Mouse (Mus musculus): ENCODE measurements around the gene Syn3. TPM values are rescaled to one million over a fixed set of nuclear protein-coding genes. Genes with fewer than 3 reads are reported as not detected.
"Not testable (repeated sequence)": the region's sequence is repeated elsewhere in the genome, so short reads cannot be mapped to it uniquely, and the experiment has no call there.

The Syn3 gene
- under 1 TPM; 0.22 to 0.39 TPM for total RNA-seq (2021)

GRCm38 (mm10) chr10:86498673-86499391 is at the start of gene Syn3:
Gene Syn3, minus strand, starts transcription at chr10:86498896.
- intact Hi-C loops (cut with DNase I): no loop called here
- peak; percentile 67 to 75 for DNase-seq

GRCm38 (mm10) chr10:86526357-86526874 is 27.7 kb upstream of the Syn3 start:
- DNase-seq; intact Hi-C loops (cut with DNase I): not testable (repeated sequence)

DNA sequence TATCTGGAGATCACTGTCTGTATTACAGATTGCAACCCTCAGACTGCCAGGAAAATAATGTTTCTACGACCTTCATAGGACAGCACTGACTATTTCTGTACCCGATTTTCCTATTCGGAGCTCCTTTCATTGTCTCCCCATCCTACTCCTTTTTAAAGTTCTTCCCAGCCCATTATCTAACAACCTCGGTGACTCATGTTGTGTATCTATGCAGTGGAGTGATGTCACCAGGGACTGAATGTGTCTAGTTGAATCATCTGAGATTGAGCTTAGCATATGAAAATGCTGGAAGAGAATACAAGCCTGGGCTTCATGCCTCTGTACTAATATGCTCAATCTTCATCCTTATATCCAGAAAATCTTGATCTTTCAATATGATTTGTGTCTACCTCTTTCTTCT is 15.1 kb upstream of the Syn3 start:
- intact Hi-C loops (cut with DNase I): no loop called here
- no peak for DNase-seq

- DNase-seq: no peak
- intact Hi-C loops (cut with DNase I): no loop called here
Observed at GRCm38 (mm10) chr10:86510941-86511340, 12.2 kb upstream of the Syn3 start.

GRCm38 (mm10) chr10:86502063-86502462 is 3.4 kb upstream of the Syn3 start:
- intact Hi-C loops (cut with DNase I): no loop called here
- no peak for DNase-seq

GRCm38 (mm10) chr10:86498051-86498672 is 534 bp downstream of the Syn3 start:
- intact Hi-C loops (cut with DNase I): no loop called here
- peak; percentile 3 to 11 for DNase-seq

- intact Hi-C loops (cut with DNase I): no loop called here
- no peak for DNase-seq
Observed at GRCm38 (mm10) chr10:86495851-86496250, 2.8 kb downstream of the Syn3 start.

GRCm38 (mm10) chr10:86493140-86493539 is 5.6 kb downstream of the Syn3 start:
- no peak for DNase-seq
- intact Hi-C loops (cut with DNase I): no loop called here

GRCm38 (mm10) chr10:86492089-86492907 is 6.4 kb downstream of the Syn3 start:
- DNase-seq: no peak
- intact Hi-C loops (cut with DNase I): no loop called here

DNA sequence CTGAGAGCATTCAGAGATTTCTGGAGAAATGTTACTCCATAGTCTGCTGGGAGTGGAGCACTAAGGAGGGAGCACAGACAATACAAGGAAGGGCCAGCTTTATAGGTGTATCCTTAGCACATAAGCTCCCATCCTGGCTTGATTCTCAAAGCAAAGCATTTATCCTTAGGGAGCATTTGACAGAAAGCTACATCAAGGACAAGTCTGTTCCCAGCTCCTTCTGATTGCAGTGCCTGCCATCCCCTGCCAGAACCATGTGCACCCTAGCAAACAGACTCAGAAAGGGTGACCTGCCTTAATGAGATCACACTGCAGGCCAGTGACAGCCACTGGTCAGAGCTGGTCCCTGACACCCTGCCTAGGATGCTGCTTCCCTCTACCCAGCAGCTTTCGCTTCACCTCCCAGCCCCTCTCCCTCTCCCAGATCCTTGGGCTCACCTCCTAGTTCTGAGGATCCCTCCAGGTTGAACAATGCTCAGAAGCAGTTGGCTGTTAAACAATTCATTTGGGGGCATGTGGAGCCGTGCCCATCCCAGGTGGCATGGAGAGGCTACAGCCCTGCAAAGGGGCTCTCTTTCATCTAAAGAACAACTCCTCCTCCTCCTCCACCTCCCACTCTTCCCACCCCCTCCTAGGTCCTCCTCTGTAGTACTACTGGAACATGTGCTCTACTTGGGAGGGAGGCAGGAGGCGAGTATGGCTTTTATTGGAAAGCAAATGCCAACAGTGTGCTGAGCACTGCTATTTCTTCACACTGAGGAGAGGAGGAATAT is 7.2 kb downstream of the Syn3 start:
- intact Hi-C loops (cut with DNase I): no loop called here
- no peak for DNase-seq

GRCm38 (mm10) chr10:86488544-86488943 is 10.2 kb downstream of the Syn3 start:
- intact Hi-C loops (cut with DNase I): no loop called here
- no peak for DNase-seq

DNA sequence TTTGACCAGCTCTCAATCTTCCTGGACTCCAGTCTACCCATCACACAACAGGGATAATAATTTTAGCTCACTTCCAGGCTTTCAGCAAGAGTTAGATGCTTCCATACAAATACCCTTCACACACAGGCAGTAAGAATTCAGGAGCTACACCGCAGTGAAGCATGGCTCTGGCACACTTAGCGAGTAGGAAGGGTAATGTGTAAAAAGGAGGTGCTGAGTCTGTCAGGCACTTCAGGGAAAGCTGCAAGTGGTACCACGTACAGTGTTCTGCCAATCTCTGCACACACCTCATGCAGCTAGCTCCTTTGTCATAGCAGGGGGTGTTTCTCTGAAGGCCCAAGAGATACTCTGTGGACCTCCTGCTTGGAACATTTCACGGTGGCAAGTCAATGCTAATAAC is 12.7 kb downstream of the Syn3 start:
- intact Hi-C loops (cut with DNase I): no loop called here
- DNase-seq: no peak

- peak; percentile 10 to 13 for DNase-seq
- intact Hi-C loops (cut with DNase I): no loop called here
Observed at GRCm38 (mm10) chr10:86483968-86484367, 14.7 kb downstream of the Syn3 start.

GRCm38 (mm10) chr10:86482496-86482895 is 16.2 kb downstream of the Syn3 start:
- intact Hi-C loops (cut with DNase I): no loop called here
- no peak for DNase-seq

- intact Hi-C loops (cut with DNase I): no loop called here
Observed at GRCm38 (mm10) chr10:86480711-86481110, 18.0 kb downstream of the Syn3 start.

GRCm38 (mm10) chr10:86479718-86480121 is 19.0 kb downstream of the Syn3 start:
- no peak for DNase-seq
- intact Hi-C loops (cut with DNase I): no loop called here

More at GRCm38 (mm10) chr10:86480711-86481110, 18.0 kb downstream of the Syn3 start:
- no peak for DNase-seq

DNA sequence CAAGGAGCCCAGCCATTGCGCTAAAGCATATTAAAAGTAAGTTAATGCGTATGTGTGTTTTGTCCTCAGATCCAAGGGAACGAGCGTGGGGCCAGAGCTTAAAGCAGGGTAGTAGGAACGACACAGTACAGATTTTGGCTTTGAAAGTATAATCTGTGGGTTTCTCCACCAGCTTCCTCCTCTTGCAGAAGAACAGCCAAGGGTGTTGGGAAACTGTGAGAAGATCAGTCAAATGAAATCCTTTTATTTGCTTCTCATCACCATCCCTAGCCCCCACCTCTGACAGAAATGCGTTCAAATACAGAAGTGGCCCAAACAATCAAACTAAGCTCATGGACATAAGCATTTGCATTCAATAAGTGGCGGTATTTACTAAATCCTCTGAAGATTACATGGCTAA is 22.0 kb downstream of the Syn3 start:
- DNase-seq: no peak
- intact Hi-C loops (cut with DNase I): no loop called here

- intact Hi-C loops (cut with DNase I): loop anchor here (2.0 kb wide), 1 partner anchor 256 kb away; no protein-coding TSS in a partner anchor
- DNase-seq: no peak
Observed at GRCm38 (mm10) chr10:86475270-86475669, 23.4 kb downstream of the Syn3 start.

GRCm38 (mm10) chr10:86474176-86475154 is 24.2 kb downstream of the Syn3 start:
- DNase-seq: no peak
- intact Hi-C loops (cut with DNase I): loop anchor here (2.0 kb wide), 1 partner anchor 256 kb away; no protein-coding TSS in a partner anchor

Measured in heart, postnatal 36 days (tissue).